In the genomic region with DNA sequence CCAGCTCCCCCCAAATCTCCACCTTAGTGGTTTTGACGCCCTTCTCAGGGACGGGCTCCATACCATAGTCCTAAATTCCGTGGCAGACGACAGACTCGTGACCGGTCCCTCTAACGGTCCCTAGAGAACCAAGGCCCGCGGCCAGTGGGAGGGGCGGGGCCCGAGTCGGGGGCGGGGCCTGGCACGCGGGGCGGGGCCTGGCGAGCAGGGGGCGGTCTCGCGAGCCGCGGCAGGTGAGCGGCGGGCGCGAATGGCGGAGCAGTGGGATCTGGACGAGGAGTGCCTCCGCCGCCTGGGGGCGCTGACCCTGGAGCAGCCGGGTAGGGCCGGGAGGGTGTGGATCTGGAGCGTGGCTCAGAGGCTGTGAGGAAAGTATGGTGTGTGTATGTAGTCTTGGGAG, we compare ENCODE assay signal across 8 mouse cellular contexts. TPM values are rescaled to one million over a fixed set of nuclear protein-coding genes. Genes with fewer than 3 reads are reported as not detected.
DNase-seq lines count a peak whose midpoint lies in the region; ATAC-seq and TF ChIP-seq lines count a peak whose summit lies in the region.

Gene Kctd19 (minus strand): TSS at position 112 of the 400 bp plus-strand sequence.
Gene Lrrc36 (plus strand): TSS at position 181 of the 400 bp plus-strand sequence.

- H3K4me2 ChIP-seq in embryonic facial prominence, embryonic 15.5 days (replicated peaks), result peak within 1 kb of the TSS; percentile 53
- peak within 1 kb of the TSS; percentile 60 for H3K4me2 ChIP-seq in heart, embryonic 16.5 days (ENCODE audit: low read depth, low read length)

- H3K9me3 ChIP-seq in ES-E14 (ENCODE audit: control insufficient read depth, insufficient read depth, low read depth, low read length), result no peaks in the 10 kb centered on the region
- H3K9me3 ChIP-seq in embryonic facial prominence, embryonic 15.5 days (replicated peaks), result no peaks in the 10 kb centered on the region
- 0 out of 2 replicates have a peak, but pooled peaks cover 4% of the 10 kb centered on the region for H3K9me3 ChIP-seq in heart, embryonic 16.5 days (replicated peaks; ENCODE audit: control insufficient read depth, low read length)

- H3K36me3 ChIP-seq in ES-E14 (ENCODE audit: control insufficient read depth, insufficient read depth, low read length, poor library complexity, severe bottlenecking), result no peaks in the 10 kb centered on the region
- no peaks in the 10 kb centered on the region for H3K36me3 ChIP-seq in embryonic facial prominence, embryonic 15.5 days
- no peaks in the 10 kb centered on the region for H3K36me3 ChIP-seq in heart, embryonic 16.5 days (ENCODE audit: control insufficient read depth, insufficient read depth)

- WGBS in embryonic facial prominence, embryonic 15.5 days, result 1% methylated on average over 34 of the region's 34 CpGs
- WGBS in heart, embryonic 16.5 days, result 2% methylated on average over 34 of the region's 34 CpGs

- peak within 1 kb of the TSS; percentile 60 for H3K9ac ChIP-seq in ES-E14 (ENCODE audit: insufficient read depth, low read depth, low read length, poor library complexity, severe bottlenecking)
- no peak within 1 kb of the TSS for H3K9ac ChIP-seq in embryonic facial prominence, embryonic 15.5 days
- no peak within 1 kb of the TSS for H3K9ac ChIP-seq in heart, embryonic 16.5 days (ENCODE audit: low read length)

- H3K27ac ChIP-seq in ES-E14 (ENCODE audit: insufficient read depth, low read depth, low read length, poor library complexity, severe bottlenecking), result no peak within 1 kb of the TSS
- H3K27ac ChIP-seq in embryonic facial prominence, embryonic 15.5 days (replicated peaks), result no peak within 1 kb of the TSS
- no peak within 1 kb of the TSS for H3K27ac ChIP-seq in heart, embryonic 16.5 days (ENCODE audit: low read length)

- H3K4me1 ChIP-seq in ES-E14 (ENCODE audit: control insufficient read depth in 2 of 2, insufficient read depth in 2 of 2, low read length in 2 of 2, poor library complexity in 1 of 2), result peaks cover 0 to 3% of the 10 kb centered on the region in 2 experiments; a peak in 1 of 4 replicates
- H3K4me1 ChIP-seq in embryonic facial prominence, embryonic 15.5 days, result peaks cover 5% of the 10 kb centered on the region
- peaks cover 5% of the 10 kb centered on the region; the same call in 1 of the 2 replicates for H3K4me1 ChIP-seq in heart, embryonic 16.5 days (ENCODE audit: control insufficient read depth, insufficient read depth, low read length)

- peak; percentile 83 for DNase-seq in ES-E14 (ENCODE audit: low read depth, low spot score)
- peak; percentile 34 for DNase-seq in brain, adult 2 months (ENCODE audit: low read depth, low spot score)
- DNase-seq in kidney, postnatal 14 days, result peak; percentile 55
- peak; percentile 80 for DNase-seq in lung, postnatal 4 days
- DNase-seq in spleen, postnatal 36 days (ENCODE audit: low spot score in 2 of 2), result peak; percentile 13 to 29
- DNase-seq in right cerebral cortex, postnatal 25 days, result no peak

- in situ Hi-C loops in ES-E14 (cut with MboI; ENCODE audit: low sequenced_read_pairs in 2 of 2, unreplicated experiment in 2 of 2), result no loop called here

- peak; percentile 47; the same call in 1 of the 2 replicates for ATAC-seq in embryonic facial prominence, embryonic 15.5 days (ENCODE audit: insufficient number of reproducible peaks, low FRiP score, low TSS enrichment, low read depth)
- no peak; the same call in 1 of the 2 replicates for ATAC-seq in heart, embryonic 16.5 days (replicated peaks; ENCODE audit: extremely low read depth, insufficient read depth, low FRiP score)

- peak within 1 kb of the TSS; percentile 41 to 64; a peak in 3 of 4 replicates for H3K4me3 ChIP-seq in ES-E14 (ENCODE audit: insufficient read depth in 1 of 2, low read depth in 1 of 2, low read length in 2 of 2, poor library complexity in 1 of 2, severe bottlenecking in 1 of 2)
- H3K4me3 ChIP-seq in embryonic facial prominence, embryonic 15.5 days (replicated peaks), result peak within 1 kb of the TSS; percentile 30
- H3K4me3 ChIP-seq in heart, embryonic 16.5 days (ENCODE audit: low read length), result peak within 1 kb of the TSS; percentile 39

- peaks cover 35% of the 10 kb centered on the region for H3K27me3 ChIP-seq in embryonic facial prominence, embryonic 15.5 days
- peaks cover 18% of the 10 kb centered on the region for H3K27me3 ChIP-seq in heart, embryonic 16.5 days (ENCODE audit: control insufficient read depth, insufficient read depth, low read length)

TF ChIP-seq in ES-E14, 5 proteins besides CTCF, POLR2A, EP300 and RAD21:
- TF ChIP-seq CHD2 (IDR thresholded peaks at IDR 0.05; ENCODE audit: low read depth, low read length) (peak; percentile 77), ZNF384 (IDR thresholded peaks at IDR 0.05; ENCODE audit: low read depth, low read length) (no peak), MAFK (IDR thresholded peaks at IDR 0.05; ENCODE audit: insufficient read depth, low read depth, low read length) (no peak), HCFC1 (IDR thresholded peaks at IDR 0.05; ENCODE audit: borderline replicate concordance, insufficient read depth, low read length) (peak; percentile 48; the same call in 1 of the 2 replicates)

RNA-seq across cellular contexts. Expression of gene Kctd19, which starts in this region (rescaled TPM):
- 0.18 and 0.37 TPM in 2 replicates for total RNA-seq in ES-E14 (2012; rRNA removed)
- polyA plus RNA-seq in embryonic facial prominence, embryonic 15.5 days (2015; fragmentation: Nextera tagmentation; extraction: Ambion mirVana), result 0.05 TPM in 1 of 2 replicates, not detected in the other
- polyA plus RNA-seq in heart, embryonic 16.5 days (2015; fragmentation: Nextera tagmentation; extraction: Ambion mirVana), result 0.07 TPM in 1 of 2 replicates, not detected in the other

RNA-seq across cellular contexts. Expression of gene Lrrc36, which starts in this region (rescaled TPM):
- total RNA-seq in ES-E14 (2012; rRNA removed), result 0.13 TPM in 1 of 2 replicates, not detected in the other
- polyA plus RNA-seq in embryonic facial prominence, embryonic 15.5 days (2015; fragmentation: Nextera tagmentation; extraction: Ambion mirVana), result 1.1 and 2.6 TPM in 2 replicates
- 0.37 and 0.54 TPM in 2 replicates for polyA plus RNA-seq in heart, embryonic 16.5 days (2015; fragmentation: Nextera tagmentation; extraction: Ambion mirVana)

Comparison
In these comparisons a context has a peak if more than half of its experiments do, and no peak if none do; other contexts are left out.
1. Peak in DNase-seq, H3K4me3 ChIP-seq and H3K9ac ChIP-seq in ES-E14; RNA of the genes that start here not detected or under 1 TPM.